Mouse (Mus musculus): ENCODE measurements around the gene Trmt11. TPM values are rescaled to one million over a fixed set of nuclear protein-coding genes. Genes with fewer than 3 reads are reported as not detected.
"Not testable (repeated sequence)": the region's sequence is repeated elsewhere in the genome, so short reads cannot be mapped to it uniquely, and the experiment has no call there.

Gene Trmt11
- 26.1 and 28.3 TPM in 2 replicates for total RNA-seq (2017)

GRCm38 (mm10) chr10:30600542-30600966, at the start of gene Trmt11:
Trmt11 (minus strand) TSS chr10:30600749.
- ATAC-seq (replicated peaks in 1 of 2; ENCODE audit: insufficient read depth in 1 of 2, low FRiP score in 2 of 2, low TSS enrichment in 1 of 2, low read depth in 1 of 2, poor library complexity in 2 of 2, severe bottlenecking in 2 of 2) = peak; percentile 88 to 93

- ATAC-seq (replicated peaks in 1 of 2; ENCODE audit: insufficient read depth in 1 of 2, low FRiP score in 2 of 2, low TSS enrichment in 1 of 2, low read depth in 1 of 2, poor library complexity in 2 of 2, severe bottlenecking in 2 of 2) = no peak
Measured at GRCm38 (mm10) chr10:30647681-30648080, 47.1 kb upstream of the Trmt11 start.

- no peak for ATAC-seq (replicated peaks in 1 of 2; ENCODE audit: insufficient read depth in 1 of 2, low FRiP score in 2 of 2, low TSS enrichment in 1 of 2, low read depth in 1 of 2, poor library complexity in 2 of 2, severe bottlenecking in 2 of 2)
Measured at GRCm38 (mm10) chr10:30638216-30638615, 37.7 kb upstream of the Trmt11 start.

DNA sequence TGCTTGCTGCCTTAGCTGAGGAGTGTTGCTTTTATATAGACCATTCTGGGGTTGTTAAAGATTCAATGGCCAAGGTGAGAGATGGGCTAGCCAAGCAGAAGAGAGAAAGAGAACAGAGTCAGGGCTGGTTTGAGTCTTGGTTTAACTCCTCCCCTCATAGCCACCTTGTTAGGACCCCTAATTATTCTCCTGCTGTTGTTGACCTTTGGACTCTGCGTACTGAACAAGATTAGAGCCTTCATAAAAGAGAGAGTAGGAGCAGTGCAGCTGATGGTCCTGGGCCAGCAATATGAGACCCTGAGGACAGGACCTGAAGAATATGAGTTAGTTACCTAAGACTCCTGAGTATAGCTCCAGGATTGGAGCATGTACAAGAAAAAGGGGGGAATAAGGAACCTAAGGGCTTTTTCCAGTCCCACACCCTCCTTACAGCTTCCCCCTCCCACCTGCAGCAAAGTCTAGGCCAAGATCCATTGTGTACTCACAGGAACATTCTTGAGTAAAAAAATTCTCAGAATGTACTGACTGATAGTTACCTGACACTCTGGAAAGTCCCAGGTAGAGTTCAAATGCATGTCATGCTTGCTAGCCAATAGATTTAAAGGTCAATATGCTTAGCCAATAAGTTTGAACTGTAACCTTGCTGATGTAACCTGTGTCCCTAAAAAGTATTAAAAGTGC, 36.1 kb upstream of the Trmt11 start:
- not testable (repeated sequence) for ATAC-seq (replicated peaks in 1 of 2; ENCODE audit: insufficient read depth in 1 of 2, low FRiP score in 2 of 2, low TSS enrichment in 1 of 2, low read depth in 1 of 2, poor library complexity in 2 of 2, severe bottlenecking in 2 of 2)

GRCm38 (mm10) chr10:30632718-30633117, 32.2 kb upstream of the Trmt11 start:
- ATAC-seq (replicated peaks in 1 of 2; ENCODE audit: insufficient read depth in 1 of 2, low FRiP score in 2 of 2, low TSS enrichment in 1 of 2, low read depth in 1 of 2, poor library complexity in 2 of 2, severe bottlenecking in 2 of 2) = no peak

GRCm38 (mm10) chr10:30629977-30630376, 29.4 kb upstream of the Trmt11 start:
- 0 out of 4 replicates have a peak, but pooled peaks of 1 of the 2 experiments have one; percentile 9 for ATAC-seq (replicated peaks in 1 of 2; ENCODE audit: insufficient read depth in 1 of 2, low FRiP score in 2 of 2, low TSS enrichment in 1 of 2, low read depth in 1 of 2, poor library complexity in 2 of 2, severe bottlenecking in 2 of 2)

DNA sequence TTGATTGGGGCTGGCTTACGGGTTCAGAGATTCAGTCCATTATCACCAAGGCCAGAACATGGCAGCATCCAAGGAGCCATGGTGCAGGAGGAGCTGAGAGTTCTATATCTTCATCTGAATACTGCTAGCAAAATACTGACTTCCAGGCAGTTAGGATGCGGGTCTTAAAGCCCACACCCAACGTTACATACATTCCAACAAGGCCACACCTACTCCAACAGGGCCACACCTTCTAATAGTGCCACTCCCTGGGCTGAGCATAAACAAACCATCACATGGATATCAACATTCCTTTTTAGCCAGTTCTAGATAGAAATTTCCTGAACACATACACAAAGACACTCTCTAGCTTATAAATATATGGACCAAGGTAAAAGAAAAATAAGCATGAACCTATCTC, 29.0 kb upstream of the Trmt11 start, which contains the start of gene Hint3:
Hint3 (minus strand) TSS at position 120 of the 400 bp plus-strand sequence.
- no peak for ATAC-seq (replicated peaks in 1 of 2; ENCODE audit: insufficient read depth in 1 of 2, low FRiP score in 2 of 2, low TSS enrichment in 1 of 2, low read depth in 1 of 2, poor library complexity in 2 of 2, severe bottlenecking in 2 of 2)

DNA sequence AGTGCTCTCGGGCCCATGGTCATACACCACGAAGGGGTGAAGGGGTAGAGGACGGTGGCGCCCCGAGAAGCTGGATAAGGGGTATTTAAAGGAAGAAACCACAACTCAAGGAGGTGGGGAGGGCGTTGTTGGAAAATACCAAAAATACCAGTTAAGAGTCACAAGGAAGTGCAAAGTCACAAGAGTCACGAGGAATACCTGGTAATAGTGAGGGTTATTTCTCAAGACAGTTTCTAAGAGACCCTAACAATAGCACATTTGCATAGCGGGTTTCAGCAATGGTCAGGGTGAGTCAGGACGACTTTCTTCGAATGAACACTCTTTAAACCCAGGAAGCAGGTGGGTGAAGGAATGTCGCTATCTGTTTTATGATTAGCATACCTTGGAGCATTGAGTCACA, 27.9 kb upstream of the Trmt11 start:
- ATAC-seq (replicated peaks in 1 of 2; ENCODE audit: insufficient read depth in 1 of 2, low FRiP score in 2 of 2, low TSS enrichment in 1 of 2, low read depth in 1 of 2, poor library complexity in 2 of 2, severe bottlenecking in 2 of 2) = not testable (repeated sequence)

DNA sequence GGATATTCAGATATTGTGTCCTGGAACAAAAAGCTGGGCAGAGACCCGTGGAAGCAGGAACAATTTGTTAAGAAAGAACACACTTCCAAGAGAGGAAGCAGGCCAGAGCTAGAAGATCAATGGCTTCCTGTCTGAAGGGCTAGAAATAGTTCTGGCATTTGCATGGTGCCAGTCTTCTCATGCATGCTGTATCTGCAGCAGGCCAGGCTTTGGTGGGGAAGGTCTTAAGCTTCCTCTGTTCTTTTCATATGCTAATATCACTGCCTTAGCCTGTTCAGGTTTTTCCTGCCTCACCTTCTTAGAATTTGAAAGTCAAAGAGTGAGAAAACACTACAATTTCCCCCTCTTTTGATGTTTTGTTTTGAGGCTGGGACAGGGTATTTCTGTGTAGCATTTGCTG, 27.0 kb upstream of the Trmt11 start:
- peak; percentile 59 to 70 for ATAC-seq (replicated peaks in 1 of 2; ENCODE audit: insufficient read depth in 1 of 2, low FRiP score in 2 of 2, low TSS enrichment in 1 of 2, low read depth in 1 of 2, poor library complexity in 2 of 2, severe bottlenecking in 2 of 2)

- no peak for ATAC-seq (replicated peaks in 1 of 2; ENCODE audit: insufficient read depth in 1 of 2, low FRiP score in 2 of 2, low TSS enrichment in 1 of 2, low read depth in 1 of 2, poor library complexity in 2 of 2, severe bottlenecking in 2 of 2)
Measured at GRCm38 (mm10) chr10:30624161-30625019, 23.8 kb upstream of the Trmt11 start.

- 0 out of 4 replicates have a peak, but pooled peaks of 1 of the 2 experiments have one; percentile 22 for ATAC-seq (replicated peaks in 1 of 2; ENCODE audit: insufficient read depth in 1 of 2, low FRiP score in 2 of 2, low TSS enrichment in 1 of 2, low read depth in 1 of 2, poor library complexity in 2 of 2, severe bottlenecking in 2 of 2)
Measured at GRCm38 (mm10) chr10:30622928-30623327, 22.4 kb upstream of the Trmt11 start.

DNA sequence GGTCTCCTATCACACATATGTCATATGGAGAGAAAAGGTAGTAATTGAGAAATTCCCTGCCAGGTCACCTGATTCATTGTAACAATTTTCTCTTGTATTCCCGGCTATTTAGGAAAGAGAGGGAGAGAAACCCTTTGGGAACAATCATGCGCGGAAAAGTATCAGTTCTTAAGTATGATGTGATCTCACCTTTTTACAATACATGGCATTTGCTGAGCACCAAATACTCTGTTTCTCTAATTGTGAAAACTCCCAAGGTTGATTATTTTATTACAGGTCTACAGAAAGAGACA, 18.3 kb upstream of the Trmt11 start:
- no peak for ATAC-seq (replicated peaks in 1 of 2; ENCODE audit: insufficient read depth in 1 of 2, low FRiP score in 2 of 2, low TSS enrichment in 1 of 2, low read depth in 1 of 2, poor library complexity in 2 of 2, severe bottlenecking in 2 of 2)

DNA sequence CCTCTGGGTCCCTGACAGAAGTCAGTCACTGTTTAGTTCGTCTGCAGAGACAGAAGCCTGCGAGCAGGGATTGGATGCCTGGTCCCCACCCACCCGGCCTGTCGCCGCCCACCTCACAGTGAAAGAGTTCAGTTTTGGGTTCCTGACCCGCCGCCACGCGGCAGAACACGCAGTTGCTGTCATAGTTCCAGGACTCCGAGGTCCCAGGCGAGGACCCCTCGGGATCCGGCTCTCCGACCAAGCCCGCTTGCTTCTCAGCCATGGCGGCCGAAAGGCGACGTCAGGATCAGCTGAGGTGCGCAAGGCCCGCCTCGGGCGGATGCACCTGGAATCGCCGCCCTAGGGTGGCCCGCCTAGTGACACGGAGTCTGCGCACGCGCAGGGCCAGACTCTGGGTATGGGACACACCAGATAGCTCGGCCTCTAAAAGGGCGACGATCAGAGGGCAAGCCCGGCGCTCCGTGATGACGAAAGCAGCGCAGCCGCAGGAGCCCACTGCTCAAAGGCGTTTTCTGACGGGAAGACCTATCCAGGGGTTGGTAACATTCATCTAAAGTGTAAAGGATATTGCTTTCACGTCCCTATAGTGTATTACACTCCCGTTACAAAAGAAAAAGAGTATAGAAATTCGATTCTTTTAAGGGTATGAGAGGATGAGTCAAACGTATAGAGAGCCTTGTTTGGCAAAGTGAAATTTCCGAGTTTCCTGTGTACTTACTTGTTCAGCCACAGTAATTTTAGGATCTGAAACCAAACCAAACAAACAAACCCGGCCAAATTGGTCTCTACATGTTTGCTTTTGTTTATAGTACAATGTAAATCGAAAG, 17.8 kb upstream of the Trmt11 start:
- peak; percentile 95 to 98 for ATAC-seq (replicated peaks in 1 of 2; ENCODE audit: insufficient read depth in 1 of 2, low FRiP score in 2 of 2, low TSS enrichment in 1 of 2, low read depth in 1 of 2, poor library complexity in 2 of 2, severe bottlenecking in 2 of 2)

DNA sequence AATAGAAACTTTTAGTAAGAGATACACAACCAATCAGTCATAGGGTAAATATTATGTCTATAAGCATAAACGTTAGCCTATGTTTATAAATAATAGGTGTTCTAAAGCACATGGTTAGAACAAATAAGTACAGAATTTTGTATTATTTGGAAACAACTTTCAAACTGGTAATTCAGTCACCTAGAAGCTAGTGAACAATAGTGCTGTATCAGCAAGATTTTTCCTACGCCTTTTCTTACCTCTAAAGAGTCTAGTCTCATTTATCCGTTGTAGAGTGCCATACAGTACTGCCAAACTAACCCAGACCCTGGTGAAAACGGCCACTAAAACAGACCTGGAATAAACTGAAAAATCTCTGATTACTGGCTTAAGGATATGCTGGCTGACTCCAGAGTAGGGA, 12.5 kb upstream of the Trmt11 start:
- ATAC-seq (replicated peaks in 1 of 2; ENCODE audit: insufficient read depth in 1 of 2, low FRiP score in 2 of 2, low TSS enrichment in 1 of 2, low read depth in 1 of 2, poor library complexity in 2 of 2, severe bottlenecking in 2 of 2) = no peak

DNA sequence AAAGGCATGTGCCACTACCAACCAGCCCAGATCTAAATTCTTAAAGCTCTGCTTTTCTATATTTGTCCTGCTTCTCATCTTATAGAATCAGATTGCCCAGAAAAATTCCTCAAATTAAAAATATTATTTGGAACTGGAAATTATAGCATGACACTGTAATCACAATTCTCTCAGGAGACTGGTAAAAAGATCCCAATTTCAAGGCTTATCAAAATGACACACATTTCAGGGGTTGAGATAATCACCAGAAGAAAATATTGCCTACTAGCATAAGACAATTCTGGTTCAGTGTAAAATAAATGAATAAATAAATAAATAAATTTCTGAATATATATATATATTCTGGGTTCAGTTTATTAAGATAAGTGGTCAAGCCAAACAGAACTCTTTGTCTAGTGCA, 9.1 kb upstream of the Trmt11 start:
- ATAC-seq (replicated peaks in 1 of 2; ENCODE audit: insufficient read depth in 1 of 2, low FRiP score in 2 of 2, low TSS enrichment in 1 of 2, low read depth in 1 of 2, poor library complexity in 2 of 2, severe bottlenecking in 2 of 2) = no peak

- ATAC-seq (replicated peaks in 1 of 2; ENCODE audit: insufficient read depth in 1 of 2, low FRiP score in 2 of 2, low TSS enrichment in 1 of 2, low read depth in 1 of 2, poor library complexity in 2 of 2, severe bottlenecking in 2 of 2) = no peak
Measured at GRCm38 (mm10) chr10:30608109-30608508, 7.6 kb upstream of the Trmt11 start.

DNA sequence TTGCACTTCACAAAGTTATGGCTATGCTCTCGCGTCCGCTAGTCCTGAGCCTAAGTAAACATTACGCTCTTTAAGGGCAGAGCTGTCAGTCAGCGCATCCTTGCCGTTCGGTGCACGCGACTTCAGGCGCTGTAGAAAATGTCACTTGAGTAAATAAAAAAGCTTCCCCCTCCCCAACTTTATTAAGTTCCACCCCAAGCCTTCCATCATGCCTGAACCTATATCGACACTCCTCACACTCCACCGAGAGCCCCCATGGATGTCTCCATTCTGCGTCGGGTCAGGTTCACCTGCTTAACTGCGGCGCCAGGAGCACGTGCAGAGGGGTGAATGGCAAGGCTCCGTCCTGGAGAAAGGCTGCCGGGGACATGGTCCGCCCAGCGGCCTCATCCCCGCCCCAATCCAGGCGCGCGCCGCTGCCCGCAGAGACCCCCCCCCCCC, 435 bp downstream of the Trmt11 start:
- peak; percentile 49 to 72; a peak in 3 of 4 replicates for ATAC-seq (replicated peaks in 1 of 2; ENCODE audit: insufficient read depth in 1 of 2, low FRiP score in 2 of 2, low TSS enrichment in 1 of 2, low read depth in 1 of 2, poor library complexity in 2 of 2, severe bottlenecking in 2 of 2)

GRCm38 (mm10) chr10:30587037-30587436, 13.5 kb downstream of the Trmt11 start:
- ATAC-seq (replicated peaks in 1 of 2; ENCODE audit: insufficient read depth in 1 of 2, low FRiP score in 2 of 2, low TSS enrichment in 1 of 2, low read depth in 1 of 2, poor library complexity in 2 of 2, severe bottlenecking in 2 of 2) = peak; percentile 46 to 48; a peak in 3 of 4 replicates

All from hematopoietic stem cell, adult 5-6 weeks (primary cell).